Mouse (Mus musculus): ENCODE data around the gene Cstf2. TPM values are rescaled to one million over a fixed set of nuclear protein-coding genes. Genes with fewer than 3 reads are reported as not detected.

The Cstf2 gene
- total RNA-seq, 1 experiment, result 57.2 TPM

DNA sequence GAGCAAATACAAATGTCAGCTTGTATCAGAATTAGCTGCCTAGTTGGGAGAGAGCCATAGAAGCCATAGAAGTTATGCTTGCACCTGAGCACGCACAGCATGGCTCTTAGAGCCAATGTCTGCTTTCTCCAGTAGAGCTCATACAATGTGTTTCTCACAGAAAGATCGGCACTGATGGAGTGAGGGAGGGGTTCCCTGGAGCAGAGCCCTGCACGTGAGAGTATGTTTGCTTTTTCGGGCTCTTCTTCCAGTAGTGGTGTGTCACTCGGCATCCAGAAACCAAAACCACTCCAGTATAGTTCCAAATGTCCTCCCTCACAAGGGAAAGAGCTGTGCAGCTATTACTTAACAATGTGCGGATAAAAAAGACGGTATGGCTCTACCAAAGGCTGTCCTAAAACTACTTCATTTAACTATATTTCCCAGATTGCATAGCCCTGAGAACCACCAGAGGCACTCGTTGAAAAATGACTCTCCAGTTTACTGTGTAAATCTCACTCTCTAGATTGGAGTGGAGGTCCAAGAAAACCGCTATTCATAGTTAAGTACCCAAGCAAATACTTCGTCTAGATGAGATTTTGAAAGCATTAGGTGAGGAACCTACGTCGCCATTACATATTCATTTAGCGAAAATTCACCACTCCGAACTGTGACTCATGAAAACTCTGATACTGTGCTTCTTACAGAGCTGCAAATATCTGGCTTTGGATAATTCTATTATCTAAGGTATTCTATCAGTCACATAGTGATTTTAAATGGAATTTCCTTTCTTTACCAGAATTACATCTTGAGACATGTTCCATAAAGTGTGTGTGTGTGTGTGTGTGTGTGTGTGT is 729 bp upstream of the Cstf2 start:
- Histone ChIP-seq H3K9me3 (ENCODE audit: control insufficient read depth, insufficient read depth, low read depth, low read length) (no peaks in the 10 kb centered on the region), H3K27ac (ENCODE audit: insufficient read depth, low read depth, low read length, poor library complexity, severe bottlenecking) (no peak overlapping the region), H3K4me1 (ENCODE audit: control insufficient read depth in 2 of 2, insufficient read depth in 2 of 2, low read length in 2 of 2, poor library complexity in 1 of 2) (no peaks in the 10 kb centered on the region), H3K4me3 (ENCODE audit: insufficient read depth in 1 of 2, low read depth in 1 of 2, low read length in 2 of 2, poor library complexity in 1 of 2, severe bottlenecking in 1 of 2) (peak overlapping the region; percentile 19 to 64), H3K36me3 (ENCODE audit: control insufficient read depth, insufficient read depth, low read length, poor library complexity, severe bottlenecking) (peaks cover 12% of the 10 kb centered on the region), H3K9ac (ENCODE audit: insufficient read depth, low read depth, low read length, poor library complexity, severe bottlenecking) (no peak overlapping the region; the same call in 1 of the 2 replicates)
- DNase-seq (ENCODE audit: low read depth, low spot score), result no peak
- in situ Hi-C loops (cut with MboI; ENCODE audit: low sequenced_read_pairs in 2 of 2, unreplicated experiment in 2 of 2), result no loop called here
- TF ChIP-seq HCFC1 (IDR thresholded peaks at IDR 0.05; ENCODE audit: borderline replicate concordance, insufficient read depth, low read length) (no peak), CHD2 (IDR thresholded peaks at IDR 0.05; ENCODE audit: low read depth, low read length) (no peak), ZC3H11A (IDR thresholded peaks at IDR 0.05; ENCODE audit: borderline replicate concordance, low read depth, low read length) (no peak), MAFK (IDR thresholded peaks at IDR 0.05; ENCODE audit: insufficient read depth, low read depth, low read length) (no peak), ZNF384 (IDR thresholded peaks at IDR 0.05; ENCODE audit: low read depth, low read length) (no peak)

DNA sequence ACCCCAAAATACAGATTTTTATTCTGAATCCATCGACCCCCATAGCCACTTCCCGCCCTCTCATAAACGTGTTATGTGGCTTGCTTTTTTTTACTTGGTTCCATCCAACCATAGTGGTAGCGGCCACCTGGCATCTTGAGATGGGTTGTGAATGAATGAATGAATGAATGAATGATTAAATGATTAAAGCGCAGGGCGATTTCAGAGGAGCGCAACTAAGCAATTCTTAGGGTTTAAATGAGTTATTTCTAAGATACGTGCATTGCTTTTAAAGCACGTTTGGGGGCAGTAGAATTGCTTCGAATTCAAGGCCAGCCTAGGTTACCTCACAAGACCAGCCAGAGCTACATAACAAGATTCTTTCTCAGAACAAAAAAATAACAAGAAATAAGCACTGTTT is 777 bp downstream of the Cstf2 start:
- DNase-seq (ENCODE audit: low read depth, low spot score), result no peak
- Histone ChIP-seq H3K4me3 (ENCODE audit: insufficient read depth in 1 of 2, low read depth in 1 of 2, low read length in 2 of 2, poor library complexity in 1 of 2, severe bottlenecking in 1 of 2) (peak overlapping the region; percentile 93 to 98), H3K36me3 (ENCODE audit: control insufficient read depth, insufficient read depth, low read length, poor library complexity, severe bottlenecking) (peaks cover 12% of the 10 kb centered on the region), H3K27ac (ENCODE audit: insufficient read depth, low read depth, low read length, poor library complexity, severe bottlenecking) (peak overlapping the region; percentile 91; the same call in 1 of the 2 replicates), H3K9ac (ENCODE audit: insufficient read depth, low read depth, low read length, poor library complexity, severe bottlenecking) (peak overlapping the region; percentile 99), H3K4me1 (ENCODE audit: control insufficient read depth in 2 of 2, insufficient read depth in 2 of 2, low read length in 2 of 2, poor library complexity in 1 of 2) (no peaks in the 10 kb centered on the region), H3K9me3 (ENCODE audit: control insufficient read depth, insufficient read depth, low read depth, low read length) (no peaks in the 10 kb centered on the region)
- in situ Hi-C loops (cut with MboI; ENCODE audit: low sequenced_read_pairs in 2 of 2, unreplicated experiment in 2 of 2), result no loop called here
- no peak for TF ChIP-seq MAFK (IDR thresholded peaks at IDR 0.05; ENCODE audit: insufficient read depth, low read depth, low read length)
- no peak for TF ChIP-seq ZC3H11A (IDR thresholded peaks at IDR 0.05; ENCODE audit: borderline replicate concordance, low read depth, low read length)
- no peak for TF ChIP-seq ZNF384 (IDR thresholded peaks at IDR 0.05; ENCODE audit: low read depth, low read length)
- no peak for TF ChIP-seq HCFC1 (IDR thresholded peaks at IDR 0.05; ENCODE audit: borderline replicate concordance, insufficient read depth, low read length)
- no peak for TF ChIP-seq CHD2 (IDR thresholded peaks at IDR 0.05; ENCODE audit: low read depth, low read length)

DNA sequence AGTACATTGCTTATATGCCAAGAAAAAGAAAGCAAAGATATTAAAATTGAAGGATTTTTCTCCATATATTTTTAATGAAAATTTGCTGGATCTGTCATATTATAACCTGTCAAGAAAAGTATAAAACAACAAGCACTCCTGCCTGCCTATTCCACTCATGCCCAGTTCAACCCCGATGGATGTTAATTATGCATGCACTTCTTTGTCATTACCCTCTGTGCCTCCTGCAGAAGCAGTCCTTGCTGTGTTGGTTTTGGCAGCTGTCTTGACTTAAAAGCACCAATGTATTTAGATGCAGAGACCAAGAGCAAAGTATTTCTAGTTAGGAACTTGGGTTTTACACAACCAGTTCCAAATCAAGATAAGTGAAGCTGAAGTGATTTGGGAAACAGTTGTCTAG is 26.5 kb downstream of the Cstf2 start:
- no peak for TF ChIP-seq HCFC1 (IDR thresholded peaks at IDR 0.05; ENCODE audit: borderline replicate concordance, insufficient read depth, low read length)
- H3K4me3 ChIP-seq (ENCODE audit: insufficient read depth in 1 of 2, low read depth in 1 of 2, low read length in 2 of 2, poor library complexity in 1 of 2, severe bottlenecking in 1 of 2), result no peak overlapping the region
- no peak for DNase-seq (ENCODE audit: low read depth, low spot score)
- no peak overlapping the region for H3K9ac ChIP-seq (ENCODE audit: insufficient read depth, low read depth, low read length, poor library complexity, severe bottlenecking)
- no peak overlapping the region for H3K27ac ChIP-seq (ENCODE audit: insufficient read depth, low read depth, low read length, poor library complexity, severe bottlenecking)
- H3K4me1 ChIP-seq (ENCODE audit: control insufficient read depth in 2 of 2, insufficient read depth in 2 of 2, low read length in 2 of 2, poor library complexity in 1 of 2), result no peaks in the 10 kb centered on the region
- in situ Hi-C loops (cut with MboI; ENCODE audit: low sequenced_read_pairs in 2 of 2, unreplicated experiment in 2 of 2), result loop anchor here in 1 of 2 experiments (25.0 kb wide), 1 partner anchor 227 kb away; the partner anchor contains the start of gene Cenpi
- H3K36me3 ChIP-seq (ENCODE audit: control insufficient read depth, insufficient read depth, low read length, poor library complexity, severe bottlenecking), result peaks cover 7% of the 10 kb centered on the region; the same call in 1 of the 2 replicates
- H3K9me3 ChIP-seq (ENCODE audit: control insufficient read depth, insufficient read depth, low read depth, low read length), result no peaks in the 10 kb centered on the region

DNA sequence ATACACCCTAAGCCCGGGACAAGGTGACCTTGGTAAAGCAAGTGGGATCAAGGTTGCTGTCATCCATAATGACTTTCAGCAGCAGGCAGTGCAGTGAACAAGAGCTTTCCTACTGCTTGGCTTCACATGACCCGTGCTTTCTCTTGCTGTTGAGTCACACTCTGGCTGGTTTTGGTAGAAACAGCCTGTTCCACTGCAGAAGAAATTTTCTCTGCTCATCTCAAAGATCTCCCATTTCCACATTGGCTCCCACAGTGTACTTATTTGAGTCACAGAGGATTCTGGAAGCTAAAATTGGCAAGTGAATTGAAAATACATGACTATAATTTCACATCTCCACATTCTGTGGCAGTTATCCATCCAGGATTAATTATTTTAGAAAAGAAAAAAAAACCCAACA is 43.7 kb downstream of the Cstf2 start:
- H3K9me3 ChIP-seq (ENCODE audit: control insufficient read depth, insufficient read depth, low read depth, low read length), result no peaks in the 10 kb centered on the region
- no peak overlapping the region for H3K4me3 ChIP-seq (ENCODE audit: insufficient read depth in 1 of 2, low read depth in 1 of 2, low read length in 2 of 2, poor library complexity in 1 of 2, severe bottlenecking in 1 of 2)
- in situ Hi-C loops (cut with MboI; ENCODE audit: low sequenced_read_pairs in 2 of 2, unreplicated experiment in 2 of 2), result no loop called here
- H3K9ac ChIP-seq (ENCODE audit: insufficient read depth, low read depth, low read length, poor library complexity, severe bottlenecking), result no peak overlapping the region
- no peak overlapping the region for H3K27ac ChIP-seq (ENCODE audit: insufficient read depth, low read depth, low read length, poor library complexity, severe bottlenecking)
- no peaks in the 10 kb centered on the region for H3K4me1 ChIP-seq (ENCODE audit: control insufficient read depth in 2 of 2, insufficient read depth in 2 of 2, low read length in 2 of 2, poor library complexity in 1 of 2)
- TF ChIP-seq ZNF384 (IDR thresholded peaks at IDR 0.05; ENCODE audit: low read depth, low read length), result no peak
- TF ChIP-seq CHD2 (IDR thresholded peaks at IDR 0.05; ENCODE audit: low read depth, low read length), result no peak
- TF ChIP-seq MAFK (IDR thresholded peaks at IDR 0.05; ENCODE audit: insufficient read depth, low read depth, low read length), result no peak
- no peak for TF ChIP-seq ZC3H11A (IDR thresholded peaks at IDR 0.05; ENCODE audit: borderline replicate concordance, low read depth, low read length)
- DNase-seq (ENCODE audit: low read depth, low spot score), result no peak
- H3K36me3 ChIP-seq (ENCODE audit: control insufficient read depth, insufficient read depth, low read length, poor library complexity, severe bottlenecking), result no peaks in the 10 kb centered on the region
